Mouse (Mus musculus): ENCODE results near the gene Rhox2e. TPM values are rescaled to one million over a fixed set of nuclear protein-coding genes. Genes with fewer than 3 reads are reported as not detected.
"Not testable (repeated sequence)": the region's sequence is repeated elsewhere in the genome, so short reads cannot be mapped to it uniquely, and the experiment has no call there.

The Rhox2e gene
- not detected in 2 replicates for polyA plus RNA-seq (2016; fragmentation: Nextera tagmentation; extraction: Ambion mirVana)

- 95% methylated on average over 2 of the region's 8 CpGs for WGBS
- H3K4me3 ChIP-seq; H3K9me3 ChIP-seq; H3K36me3 ChIP-seq; H3K27me3 ChIP-seq (ENCODE audit: insufficient read depth, poor library complexity, severe bottlenecking); H3K27ac ChIP-seq; DNase-seq (ENCODE audit: low spot score); H3K4me1 ChIP-seq (replicated peaks): not testable (repeated sequence)
Measured at GRCm38 (mm10) chrX:37530152-37530551, at the start of gene Rhox2e. Gene Rhox2e (plus strand): TSS chrX:37530452.

GRCm38 (mm10) chrX:37514059-37514458 is 16.2 kb upstream of the Rhox2e start, which contains the start of gene Rhox4d:
Gene Rhox4d (plus strand): TSS chrX:37514359.
- 96% methylated on average over 17 of the region's 18 CpGs for WGBS
- H3K36me3 ChIP-seq; H3K9me3 ChIP-seq; DNase-seq (ENCODE audit: low spot score); H3K4me1 ChIP-seq (replicated peaks); H3K4me3 ChIP-seq; H3K27ac ChIP-seq; H3K27me3 ChIP-seq (ENCODE audit: insufficient read depth, poor library complexity, severe bottlenecking): not testable (repeated sequence)

- H3K36me3 ChIP-seq; H3K4me3 ChIP-seq; DNase-seq (ENCODE audit: low spot score); H3K27me3 ChIP-seq (ENCODE audit: insufficient read depth, poor library complexity, severe bottlenecking); H3K9me3 ChIP-seq; H3K4me1 ChIP-seq (replicated peaks); H3K27ac ChIP-seq: not testable (repeated sequence)
- WGBS, result 83% methylated on average over 1 of the region's 4 CpGs
Measured at GRCm38 (mm10) chrX:37541719-37542118, 11.5 kb downstream of the Rhox2e start, which contains the start of gene Rhox3e. Gene Rhox3e (plus strand): TSS chrX:37542019.

- WGBS, result over 99% methylated on average over 11 of the region's 18 CpGs
- DNase-seq (ENCODE audit: low spot score); H3K9me3 ChIP-seq: not testable (repeated sequence)
Measured at GRCm38 (mm10) chrX:37557112-37557511, 26.9 kb downstream of the Rhox2e start, which contains the start of gene Rhox4e. Gene Rhox4e (plus strand): TSS chrX:37557412.

GRCm38 (mm10) chrX:37571105-37571504 is 40.9 kb downstream of the Rhox2e start, which contains the start of gene Rhox2f:
Gene Rhox2f (plus strand): TSS chrX:37571405.
- 94% methylated on average over 8 of the region's 8 CpGs for WGBS
- H3K27me3 ChIP-seq (ENCODE audit: insufficient read depth, poor library complexity, severe bottlenecking); H3K4me3 ChIP-seq; H3K9me3 ChIP-seq; H3K36me3 ChIP-seq; DNase-seq (ENCODE audit: low spot score); H3K27ac ChIP-seq; H3K4me1 ChIP-seq (replicated peaks): not testable (repeated sequence)

More at GRCm38 (mm10) chrX:37557112-37557511, 26.9 kb downstream of the Rhox2e start, which contains the start of gene Rhox4e:
- not testable (repeated sequence) for H3K27ac ChIP-seq; H3K27me3 ChIP-seq (ENCODE audit: insufficient read depth, poor library complexity, severe bottlenecking); H3K4me1 ChIP-seq (replicated peaks); H3K4me3 ChIP-seq; H3K36me3 ChIP-seq

GRCm38 (mm10) chrX:37572638-37573037 is 42.4 kb downstream of the Rhox2e start:
- H3K27ac ChIP-seq; H3K9me3 ChIP-seq; H3K27me3 ChIP-seq (ENCODE audit: insufficient read depth, poor library complexity, severe bottlenecking); H3K4me1 ChIP-seq (replicated peaks); DNase-seq (ENCODE audit: low spot score); H3K4me3 ChIP-seq; H3K36me3 ChIP-seq: not testable (repeated sequence)
- WGBS, result 66% methylated on average over 2 of the region's 2 CpGs

GRCm38 (mm10) chrX:37580692-37581091 is 50.4 kb downstream of the Rhox2e start, which contains the start of gene Rhox3f:
Gene Rhox3f (plus strand): TSS chrX:37580992.
- not testable (repeated sequence) for DNase-seq (ENCODE audit: low spot score); H3K27me3 ChIP-seq (ENCODE audit: insufficient read depth, poor library complexity, severe bottlenecking); H3K4me1 ChIP-seq (replicated peaks); H3K9me3 ChIP-seq; H3K36me3 ChIP-seq; H3K4me3 ChIP-seq; H3K27ac ChIP-seq

Other genes starting within 250 kb of the Rhox2e start
- gene Rhox3a2, start 150.4 kb upstream of the Rhox2e start, polyA plus RNA-seq (2016; fragmentation: Nextera tagmentation; extraction: Ambion mirVana), result not detected in 2 replicates
- 0.75 and 2.0 TPM in 2 replicates for gene Rhox4a2, start 139.6 kb upstream of the Rhox2e start, polyA plus RNA-seq (2016; fragmentation: Nextera tagmentation; extraction: Ambion mirVana)
- gene Rhox2b, start 118.4 kb upstream of the Rhox2e start, polyA plus RNA-seq (2016; fragmentation: Nextera tagmentation; extraction: Ambion mirVana), result not detected in 2 replicates
- gene Rhox4b, start 98.0 kb upstream of the Rhox2e start, polyA plus RNA-seq (2016; fragmentation: Nextera tagmentation; extraction: Ambion mirVana), result 0.88 and 1.1 TPM in 2 replicates
- gene Rhox2c, start 76.8 kb upstream of the Rhox2e start, polyA plus RNA-seq (2016; fragmentation: Nextera tagmentation; extraction: Ambion mirVana), result 0.27 and 1.7 TPM in 2 replicates
- not detected in 2 replicates for gene Rhox3c, start 71.9 kb upstream of the Rhox2e start, polyA plus RNA-seq (2016; fragmentation: Nextera tagmentation; extraction: Ambion mirVana)
- gene Rhox4c, start 50.1 kb upstream of the Rhox2e start, polyA plus RNA-seq (2016; fragmentation: Nextera tagmentation; extraction: Ambion mirVana), result not detected in 2 replicates
- not detected in 2 replicates for gene Rhox2d, start 37.0 kb upstream of the Rhox2e start, polyA plus RNA-seq (2016; fragmentation: Nextera tagmentation; extraction: Ambion mirVana)
- 0.17 TPM in 1 of 2 replicates, not detected in the other for gene Rhox4d, start 16.1 kb upstream of the Rhox2e start, polyA plus RNA-seq (2016; fragmentation: Nextera tagmentation; extraction: Ambion mirVana)
- not detected in 2 replicates for gene Rhox3e, start 11.6 kb downstream of the Rhox2e start, polyA plus RNA-seq (2016; fragmentation: Nextera tagmentation; extraction: Ambion mirVana)
- gene Rhox4e, start 27.0 kb downstream of the Rhox2e start, polyA plus RNA-seq (2016; fragmentation: Nextera tagmentation; extraction: Ambion mirVana), result 0.20 TPM in 1 of 2 replicates, not detected in the other
- gene Rhox2f, start 41.0 kb downstream of the Rhox2e start, polyA plus RNA-seq (2016; fragmentation: Nextera tagmentation; extraction: Ambion mirVana), result not detected in 2 replicates
- gene Rhox3f, start 50.5 kb downstream of the Rhox2e start, polyA plus RNA-seq (2016; fragmentation: Nextera tagmentation; extraction: Ambion mirVana), result not detected in 2 replicates
- not detected in 2 replicates for gene Rhox4f, start 77.3 kb downstream of the Rhox2e start, polyA plus RNA-seq (2016; fragmentation: Nextera tagmentation; extraction: Ambion mirVana)
- not detected in 2 replicates for gene Rhox3g, start 98.2 kb downstream of the Rhox2e start, polyA plus RNA-seq (2016; fragmentation: Nextera tagmentation; extraction: Ambion mirVana)
- gene Rhox2g, start 113.0 kb downstream of the Rhox2e start, polyA plus RNA-seq (2016; fragmentation: Nextera tagmentation; extraction: Ambion mirVana), result not detected in 2 replicates
- gene Rhox4g, start 120.9 kb downstream of the Rhox2e start, polyA plus RNA-seq (2016; fragmentation: Nextera tagmentation; extraction: Ambion mirVana), result not detected in 2 replicates
- not detected in 2 replicates for gene Rhox3h, start 138.3 kb downstream of the Rhox2e start, polyA plus RNA-seq (2016; fragmentation: Nextera tagmentation; extraction: Ambion mirVana)
- not detected in 2 replicates for gene Rhox2h, start 142.8 kb downstream of the Rhox2e start, polyA plus RNA-seq (2016; fragmentation: Nextera tagmentation; extraction: Ambion mirVana)

All from hindbrain, embryonic 10.5 days (tissue).